Mouse (Mus musculus): ENCODE measurements around the gene Gp9.

The Gp9 gene

DNA sequence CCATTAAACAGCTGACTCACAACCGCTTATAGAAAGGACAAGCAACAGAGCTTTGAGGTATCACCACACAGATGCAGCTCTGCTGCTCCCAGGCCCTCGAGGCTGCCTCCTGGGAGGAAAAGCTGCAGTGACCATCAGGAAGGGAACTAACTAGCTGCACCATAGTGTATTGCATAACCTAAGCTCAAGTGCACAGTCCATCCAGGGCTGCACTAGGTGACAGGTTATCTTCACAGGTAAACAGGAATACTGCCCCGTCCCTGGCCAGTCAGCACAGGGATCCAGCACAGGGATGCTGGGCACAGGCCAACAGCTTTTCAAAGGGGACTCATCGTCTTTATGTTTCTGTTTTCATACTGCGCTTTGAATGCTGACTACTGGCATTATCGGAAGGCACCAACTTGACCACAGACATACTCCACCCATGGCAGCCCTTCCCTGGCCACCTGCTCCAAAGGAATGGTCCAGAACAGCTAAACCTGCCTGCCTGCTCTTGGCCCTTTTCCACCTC, 31.8 kb downstream of the Gp9 start:
- DNase-seq (ENCODE audit: low read depth, low spot score), result no peak

DNA sequence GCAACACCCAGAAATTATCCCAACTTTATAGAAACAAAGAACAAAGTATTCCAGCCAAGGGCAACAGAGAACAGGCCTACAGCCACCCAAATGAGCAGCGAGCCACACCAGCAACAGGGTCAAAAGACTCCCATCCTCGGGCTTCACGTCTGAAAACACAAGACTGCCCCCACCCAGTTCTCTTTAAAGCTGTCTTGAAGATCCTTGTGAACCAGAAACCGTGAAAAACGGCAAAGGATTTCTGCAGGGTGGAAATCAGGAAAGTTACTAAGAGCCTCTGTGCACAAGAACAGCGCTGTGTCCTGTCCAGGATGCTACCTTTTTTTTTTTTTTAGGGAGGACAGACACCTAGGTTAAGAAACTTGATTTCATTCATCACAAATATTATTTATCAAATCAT, 32.4 kb downstream of the Gp9 start:
- no peak for DNase-seq (ENCODE audit: low read depth, low spot score)

DNA sequence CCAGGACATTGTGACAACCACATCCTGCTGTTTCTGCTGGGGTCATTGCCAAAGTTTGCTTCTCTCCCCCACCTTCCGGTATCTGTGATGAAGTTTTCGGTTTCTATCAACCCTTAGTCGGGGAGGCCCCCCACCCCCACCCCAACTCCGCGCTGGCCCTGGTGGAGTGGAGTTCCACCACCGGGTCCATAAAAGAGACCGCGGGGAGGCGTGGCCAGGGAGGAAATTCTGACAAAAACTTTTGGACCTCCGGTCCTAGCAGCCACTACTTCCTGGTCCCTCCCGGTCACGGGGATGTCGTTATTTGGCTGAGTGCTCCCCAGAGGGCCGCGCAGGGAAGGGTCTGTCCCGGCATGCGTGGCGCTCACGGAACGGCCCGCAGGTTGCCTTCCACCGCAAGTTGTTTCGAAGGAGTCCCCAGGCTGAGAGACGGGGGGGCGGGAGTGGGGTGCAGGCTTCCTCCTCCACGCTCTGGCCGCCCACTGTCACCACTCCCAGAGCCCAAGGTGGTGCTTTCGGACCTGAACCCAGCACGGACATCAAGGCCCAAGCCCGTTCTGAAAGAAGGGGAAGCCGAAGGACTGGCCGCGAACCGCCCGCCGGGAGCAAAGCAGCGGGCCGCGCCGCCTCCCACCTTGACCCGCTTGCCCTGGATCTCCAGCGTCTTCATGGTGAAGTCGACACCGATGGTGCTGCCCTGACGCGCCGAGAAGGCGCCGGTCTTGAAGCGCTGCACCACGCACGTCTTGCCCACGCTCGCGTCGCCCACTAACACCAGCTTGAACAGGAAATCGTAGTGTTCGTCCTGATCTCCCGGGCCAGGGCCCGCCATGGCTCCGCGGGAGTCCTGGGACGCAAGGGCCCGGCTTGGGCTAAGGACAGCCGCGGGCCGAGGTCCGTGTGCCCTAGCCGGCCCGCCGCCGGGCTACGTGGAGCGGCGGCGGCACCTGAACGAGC, 33.1 kb downstream of the Gp9 start:
- DNase-seq (ENCODE audit: low read depth, low spot score), result peak; percentile 21

DNA sequence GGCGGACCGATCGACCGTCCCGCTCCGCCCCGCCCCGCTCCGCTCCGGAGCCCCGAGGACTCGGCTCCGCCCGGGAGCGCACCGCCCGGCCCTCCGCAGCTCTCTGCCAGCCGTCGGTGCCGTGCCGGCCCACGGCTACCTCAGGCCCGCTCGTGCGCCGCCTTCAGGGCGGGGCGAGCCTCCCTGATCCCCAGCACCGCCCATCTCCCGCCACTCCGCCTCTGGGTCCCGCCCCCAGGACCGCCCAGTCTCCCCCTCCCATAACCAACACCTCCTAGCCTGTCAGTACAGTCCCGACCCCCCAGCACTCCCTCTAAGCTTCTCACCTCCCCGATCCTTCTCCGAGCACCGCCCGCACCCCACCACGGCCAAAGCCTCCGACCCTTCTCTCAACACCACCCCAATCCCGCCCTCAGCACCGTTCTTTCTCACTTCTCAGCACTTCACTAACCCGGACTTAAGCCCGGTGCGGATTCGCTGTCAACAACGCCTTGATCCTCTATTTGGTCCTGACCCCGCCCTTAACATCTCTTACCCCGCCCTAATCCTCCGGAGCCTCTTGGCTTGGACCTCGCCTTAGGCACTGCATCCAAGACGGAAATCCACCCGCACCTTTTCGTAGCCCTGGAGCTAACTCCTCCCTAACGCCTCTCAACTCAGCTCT, 33.9 kb downstream of the Gp9 start, which contains the start of gene Rab43:
Rab43 (minus strand) TSS at position 490 of the 664 bp plus-strand sequence.
- DNase-seq (ENCODE audit: low read depth, low spot score), result peak; percentile 62

DNA sequence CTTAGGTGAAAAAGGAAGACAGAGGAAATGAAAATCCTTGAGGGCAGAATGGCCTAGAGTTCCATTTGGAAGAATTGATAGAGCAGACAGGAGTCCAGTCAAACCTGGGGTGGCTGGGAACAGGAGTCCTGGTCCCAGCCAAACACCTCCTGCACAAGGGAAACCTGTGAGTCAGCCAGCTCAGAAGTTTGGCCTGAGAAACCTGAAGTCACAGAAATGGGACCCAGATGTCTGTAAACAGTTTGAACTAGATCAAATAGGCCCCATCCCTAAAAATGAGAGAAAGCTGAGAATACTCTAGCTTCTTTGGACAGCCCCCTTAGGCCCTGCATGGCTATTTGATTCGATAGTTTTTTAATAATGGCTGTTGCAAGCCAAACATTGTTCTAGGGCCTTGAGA, 34.8 kb downstream of the Gp9 start:
- DNase-seq (ENCODE audit: low read depth, low spot score), result no peak

- DNase-seq (ENCODE audit: low read depth, low spot score), result no peak
Measured at GRCm38 (mm10) chr6:87814486-87814885, 36.6 kb downstream of the Gp9 start.

DNA sequence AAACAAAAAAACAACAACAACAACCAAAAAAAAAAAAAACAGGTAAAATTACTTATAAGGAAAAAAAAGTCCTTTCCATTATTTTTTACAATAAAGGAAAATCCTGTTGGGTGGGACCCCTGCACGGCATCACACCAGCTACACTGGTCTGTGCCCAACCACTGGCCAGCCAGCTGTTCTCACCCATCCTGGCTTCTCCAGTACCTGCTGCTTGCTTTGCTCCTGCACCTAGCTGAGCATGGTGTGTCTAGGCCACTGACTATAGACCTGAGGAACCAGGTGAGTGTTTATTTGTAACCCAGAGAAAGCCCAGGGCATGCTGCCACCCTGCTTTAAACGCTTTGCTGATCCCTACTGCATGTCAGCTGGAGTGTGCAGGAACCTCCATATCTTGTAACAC, 42.5 kb downstream of the Gp9 start:
- no peak for DNase-seq (ENCODE audit: low read depth, low spot score)

All from telencephalon, adult 2 months (tissue).